Comparison of ENCODE assay signal across 12 mouse cellular contexts in the genomic region with DNA sequence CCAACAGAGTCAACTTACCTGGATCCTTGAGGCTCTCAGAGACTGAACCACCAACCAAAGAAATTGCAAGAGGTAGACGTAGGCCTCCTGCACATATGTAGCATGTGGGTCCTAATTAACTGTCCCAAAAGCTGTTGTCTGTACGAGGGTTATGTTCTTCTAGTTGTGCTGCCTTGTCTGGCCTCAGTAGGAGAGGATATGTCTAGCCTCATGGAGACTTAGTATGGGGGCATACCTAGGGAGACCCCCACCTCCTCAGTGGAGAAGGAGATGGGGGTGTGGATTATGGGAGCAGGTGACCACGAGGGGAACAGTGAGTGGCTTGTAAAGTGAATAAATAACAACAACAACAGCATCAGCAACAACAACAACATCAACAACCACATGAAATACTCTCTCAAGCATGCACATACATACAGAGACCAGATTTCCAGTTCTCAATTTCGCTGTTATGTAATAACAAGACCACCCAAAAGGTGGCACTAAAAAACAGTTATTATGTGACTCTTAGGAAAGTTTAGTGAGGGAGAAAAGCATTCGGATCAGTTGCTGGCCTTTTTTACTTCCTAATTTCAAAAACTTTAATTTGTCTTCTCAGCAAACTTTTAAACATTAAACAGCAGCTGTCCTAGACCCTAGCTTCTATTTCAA. TPM values are rescaled to one million over a fixed set of nuclear protein-coding genes. Genes with fewer than 3 reads are reported as not detected.
A peak's percentile ranks its signal among the peaks of the same experiment; 100 is the strongest.
DNase-seq lines count a peak whose midpoint lies in the region; ATAC-seq and TF ChIP-seq lines count a peak whose summit lies in the region.
"Had no signal": no experiment of that assay in that cellular context is flagged by ENCODE, and none has a peak within 500 bp of the region (broad histone marks: within the 10 kb centered on the region; RNA-seq: fewer than 3 reads in every experiment).

No protein-coding gene starts in this region.

- H3K4me1 ChIP-seq in heart, postnatal 0 days (ENCODE audit: control insufficient read depth, insufficient read depth), result no peaks in the 10 kb centered on the region
- no peaks in the 10 kb centered on the region for H3K4me1 ChIP-seq in neural tube, embryonic 11.5 days (ENCODE audit: control insufficient read depth, insufficient read depth, low read length)
- H3K4me1 ChIP-seq in hindbrain, embryonic 15.5 days (replicated peaks), result no peaks in the 10 kb centered on the region
- H3K4me1 ChIP-seq: liver, embryonic 12.5 days had no signal

- H3K9me3 ChIP-seq in heart, postnatal 0 days (replicated peaks; ENCODE audit: control insufficient read depth, low read length), result no peaks in the 10 kb centered on the region
- H3K9me3 ChIP-seq in neural tube, embryonic 11.5 days (ENCODE audit: control insufficient read depth, low read length), result no peaks in the 10 kb centered on the region
- no peaks in the 10 kb centered on the region for H3K9me3 ChIP-seq in hindbrain, embryonic 15.5 days
- H3K9me3 ChIP-seq: liver, embryonic 12.5 days had no signal

- TF ChIP-seq CTCF in heart, postnatal 0 days (IDR thresholded peaks at IDR 0.05; ENCODE audit: low read depth), result peak; percentile 47

- H3K4me2 ChIP-seq in heart, postnatal 0 days (ENCODE audit: low read depth, low read length), result no peak overlapping the region
- H3K4me2 ChIP-seq in neural tube, embryonic 11.5 days (ENCODE audit: low read depth), result no peak overlapping the region
- no peak overlapping the region for H3K4me2 ChIP-seq in hindbrain, embryonic 15.5 days
- H3K4me2 ChIP-seq: liver, embryonic 12.5 days had no signal

- 45% methylated on average over 5 of the region's 5 CpGs for WGBS in heart, postnatal 0 days
- 62% methylated on average over 5 of the region's 5 CpGs for WGBS in neural tube, embryonic 11.5 days
- WGBS in hindbrain, embryonic 15.5 days, result 60% methylated on average over 5 of the region's 5 CpGs

- no peaks in the 10 kb centered on the region for H3K27me3 ChIP-seq in heart, postnatal 0 days (ENCODE audit: control insufficient read depth, insufficient read depth, low read length)
- no peaks in the 10 kb centered on the region for H3K27me3 ChIP-seq in neural tube, embryonic 11.5 days (ENCODE audit: control insufficient read depth, insufficient read depth, low read length)
- H3K27me3 ChIP-seq in hindbrain, embryonic 15.5 days, result no peaks in the 10 kb centered on the region
- H3K27me3 ChIP-seq: liver, embryonic 12.5 days had no signal

- no peak overlapping the region for H3K4me3 ChIP-seq in heart, postnatal 0 days (ENCODE audit: low read depth, low read length)
- no peak overlapping the region for H3K4me3 ChIP-seq in neural tube, embryonic 11.5 days (ENCODE audit: low read depth, low read length)
- no peak overlapping the region for H3K4me3 ChIP-seq in hindbrain, embryonic 15.5 days
- H3K4me3 ChIP-seq: liver, embryonic 12.5 days had no signal

- H3K36me3 ChIP-seq in heart, postnatal 0 days (replicated peaks; ENCODE audit: control insufficient read depth, insufficient read depth, low read length), result no peaks in the 10 kb centered on the region
- no peaks in the 10 kb centered on the region for H3K36me3 ChIP-seq in neural tube, embryonic 11.5 days (ENCODE audit: control insufficient read depth, insufficient read depth, low read length)
- no peaks in the 10 kb centered on the region for H3K36me3 ChIP-seq in hindbrain, embryonic 15.5 days
- H3K36me3 ChIP-seq: liver, embryonic 12.5 days had no signal

- H3K27ac ChIP-seq in heart, postnatal 0 days (ENCODE audit: low read depth), result no peak overlapping the region
- no peak overlapping the region for H3K27ac ChIP-seq in neural tube, embryonic 11.5 days (ENCODE audit: low read depth, low read length)
- no peak overlapping the region for H3K27ac ChIP-seq in hindbrain, embryonic 15.5 days (replicated peaks)
- H3K27ac ChIP-seq: liver, embryonic 12.5 days had no signal

- ATAC-seq in heart, postnatal 0 days (ENCODE audit: insufficient read depth, low read depth), result no peak
- peak; percentile 40; the same call in 1 of the 2 replicates for ATAC-seq in neural tube, embryonic 11.5 days (ENCODE audit: insufficient read depth, low FRiP score, low TSS enrichment)
- peak; percentile 61 for ATAC-seq in hindbrain, embryonic 15.5 days (ENCODE audit: low FRiP score, low read depth)
- no peak for ATAC-seq in erythroblast, adult 5-6 weeks (replicated peaks; ENCODE audit: low FRiP score, poor library complexity, severe bottlenecking)
- ATAC-seq: liver, embryonic 12.5 days had no signal

- no peak overlapping the region for H3K9ac ChIP-seq in heart, postnatal 0 days (replicated peaks; ENCODE audit: low read depth, low read length)
- H3K9ac ChIP-seq in neural tube, embryonic 11.5 days (ENCODE audit: low read length), result no peak overlapping the region
- H3K9ac ChIP-seq in hindbrain, embryonic 15.5 days, result no peak overlapping the region
- H3K9ac ChIP-seq: liver, embryonic 12.5 days had no signal

- no peak for TF ChIP-seq EP300 in heart, postnatal 0 days (IDR thresholded peaks at IDR 0.05; ENCODE audit: low read depth)

- peak; percentile 39 for DNase-seq in heart, postnatal 0 days (ENCODE audit: low spot score)
- DNase-seq in heart, adult 18-20 months, result no peak
- no peak for DNase-seq in neural tube, embryonic 11.5 days (ENCODE audit: low spot score)
- DNase-seq in neural tube, embryonic 10.5 days (ENCODE audit: extremely low spot score, low spot score), result no peak
- no peak for DNase-seq in frontal cortex, postnatal 10 days (ENCODE audit: low spot score in 2 of 2)
- no peak for DNase-seq in yolk sac, embryonic 10.5 days (ENCODE audit: low spot score)
- DNase-seq: cerebellum, postnatal 25 days; gastrocnemius, postnatal 36 days; kidney, postnatal 14 days had no signal

RNA-seq across cellular contexts. Expression of gene Adamts1, which starts 17.0 kb away (rescaled TPM):
- total RNA-seq in heart, postnatal 0 days (2014; rRNA removed; ENCODE audit: low replicate concordance), result 93.8 and 100 TPM in 2 replicates
- 19.9 TPM in 2 replicates for polyA plus RNA-seq in heart, postnatal 0 days (2015; fragmentation: Nextera tagmentation; extraction: Ambion mirVana)
- 10 to 100 TPM; 25.9 to 37.0 TPM for total RNA-seq in heart, adult 18-20 months (2021)
- 13.9 and 14.2 TPM in 2 replicates for polyA plus RNA-seq in neural tube, embryonic 11.5 days (2014; fragmentation: Nextera tagmentation; extraction: Ambion mirVana)
- 11.4 and 13.9 TPM in 2 replicates for polyA plus RNA-seq in hindbrain, embryonic 15.5 days (2015; fragmentation: Nextera tagmentation; extraction: Ambion mirVana)
- not detected in 2 replicates for total RNA-seq in erythroblast, adult 5-6 weeks (2015; ENCODE audit: low replicate concordance)
- total RNA-seq in erythroblast, adult 5-6 weeks (2017; ENCODE audit: low replicate concordance), result not detected in 2 replicates

Comparison
In these comparisons a context has a peak if more than half of its experiments do, and no peak if none do; other contexts are left out.
1. ATAC-seq: peak in neural tube, embryonic 11.5 days (single experiment) and hindbrain, embryonic 15.5 days (single experiment); none in heart, postnatal 0 days (single experiment) and erythroblast, adult 5-6 weeks (single experiment).
2. RNA of gene Adamts1, which starts 17.0 kb away (total RNA-seq): 93.8 to 100 TPM in heart, postnatal 0 days and 25.9 to 37.0 TPM in heart, adult 18-20 months; not detected in erythroblast, adult 5-6 weeks; every median in the first group is over 10 times any median in the second.